Mouse (Mus musculus): ENCODE measurements at regions not wholly inside any gene's neighbourhood (a gene's known extent, or its start where the extent isn't known, plus 50 kb on each side); places are given as distances from the start of the nearest gene placed in this dataset.

- no peak for DNase-seq
These were observed 1242.3 kb downstream of the Zfp704 start for GRCm38 (mm10) chr3:8367659-8367969.

- peak; percentile 3 for DNase-seq
These were observed 1242.8 kb downstream of the Zfp704 start for GRCm38 (mm10) chr3:8366907-8367658.
